Mouse (Mus musculus) liver, adult (tissue): ENCODE results near the gene Lrrc4.

Experiments
- GATA4 ChIP-seq: IDR thresholded peaks from 2 replicates; pipeline ENCODE4 v1.6.1; 2014; ENCODE audit warnings: mild to moderate bottlenecking, low read length; ENCODE audit not compliant: insufficient replicate concordance

Lrrc4 gene

DNA sequence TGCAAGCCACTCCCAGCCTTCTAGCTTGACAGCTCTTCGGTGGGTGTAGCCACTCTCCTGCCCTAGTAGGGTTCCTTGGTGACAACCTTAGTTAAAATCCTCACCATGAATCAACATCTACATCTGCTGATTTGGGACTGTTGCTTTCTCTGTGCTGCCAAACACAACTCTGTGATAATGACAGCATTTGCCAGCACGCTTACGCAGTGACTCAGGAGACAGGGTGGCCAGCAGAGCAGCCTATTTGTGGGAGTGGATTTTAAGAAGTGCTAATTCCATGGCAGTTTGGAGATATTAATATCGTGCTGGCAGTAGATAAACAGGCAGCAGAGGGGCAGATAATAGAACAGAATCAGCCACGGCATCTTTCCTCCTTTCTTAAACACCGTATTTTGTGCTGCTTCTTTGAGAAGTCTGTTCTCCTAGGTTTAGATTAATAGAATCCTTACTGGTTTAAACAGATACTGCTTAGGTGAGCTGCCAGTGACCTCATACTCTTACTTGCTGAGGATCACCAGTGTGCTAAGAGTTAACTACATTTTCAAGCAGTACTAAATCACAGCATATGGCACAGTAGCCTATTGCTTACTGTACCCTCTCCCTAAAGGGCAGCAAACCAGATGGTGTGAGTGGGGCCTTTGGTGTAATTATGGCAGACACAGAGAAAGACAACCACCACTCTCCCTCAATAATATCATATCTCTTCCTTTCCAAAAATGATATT lies 126.0 kb downstream of the Lrrc4 start:
- no peak for TF ChIP-seq GATA4

DNA sequence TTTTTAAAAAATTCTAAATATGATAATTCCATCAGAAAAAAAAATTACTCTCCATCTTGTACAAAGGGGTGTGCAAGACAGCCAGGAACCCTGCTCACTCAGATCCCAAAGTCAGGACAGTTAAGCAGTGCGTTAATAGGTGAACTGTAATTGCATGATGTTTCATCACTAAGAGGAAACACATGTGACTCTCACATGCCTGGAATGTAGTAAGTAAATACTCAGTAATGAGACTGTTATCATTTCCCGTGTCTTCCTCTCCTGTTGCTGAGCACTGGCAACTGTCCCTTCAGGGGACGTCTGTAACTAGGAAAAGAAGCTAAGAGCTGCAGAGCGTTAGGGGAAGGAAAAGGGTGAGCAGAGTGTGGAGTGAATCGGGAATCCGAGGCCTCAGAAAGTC lies 126.9 kb downstream of the Lrrc4 start:
- no peak for TF ChIP-seq GATA4

DNA sequence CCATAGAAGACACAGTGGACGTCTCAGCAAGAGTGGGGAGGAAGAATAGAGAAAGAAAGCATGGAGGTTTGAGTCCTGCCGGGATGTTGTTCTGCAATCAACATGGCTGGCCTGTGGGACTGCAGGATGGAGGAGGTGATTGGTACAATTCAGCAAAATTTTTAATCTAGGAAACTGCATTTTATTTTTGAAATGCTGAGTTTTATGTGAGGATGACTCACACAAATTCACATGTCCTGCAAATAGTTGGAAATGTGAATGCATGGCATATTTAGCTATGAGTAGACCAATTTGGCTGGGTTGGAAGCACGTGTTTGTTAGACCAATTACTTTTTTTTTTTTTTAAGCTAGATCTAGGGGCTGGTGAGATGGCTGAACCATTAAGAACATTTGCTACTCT lies 134.3 kb downstream of the Lrrc4 start:
- TF ChIP-seq GATA4, result no peak

DNA sequence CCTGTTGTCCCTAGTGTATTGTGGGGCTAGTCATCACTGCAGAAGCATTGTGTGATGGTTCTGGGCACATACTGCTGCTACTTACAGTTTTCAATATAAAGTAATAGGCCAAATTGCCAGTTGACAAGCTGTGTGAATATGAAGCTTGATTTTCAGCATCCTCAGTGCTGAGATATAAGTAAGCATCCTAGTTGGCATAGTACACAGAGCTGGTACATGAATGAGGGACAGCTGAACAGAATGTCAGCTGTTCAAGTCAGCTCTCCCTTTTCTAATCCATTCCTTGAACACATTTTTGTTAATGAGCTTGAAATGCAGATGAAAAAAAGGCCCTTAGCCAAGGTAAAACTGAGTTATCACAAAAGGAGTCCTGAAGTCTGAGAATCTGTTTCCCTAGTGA lies 138.9 kb downstream of the Lrrc4 start:
- no peak for TF ChIP-seq GATA4

DNA sequence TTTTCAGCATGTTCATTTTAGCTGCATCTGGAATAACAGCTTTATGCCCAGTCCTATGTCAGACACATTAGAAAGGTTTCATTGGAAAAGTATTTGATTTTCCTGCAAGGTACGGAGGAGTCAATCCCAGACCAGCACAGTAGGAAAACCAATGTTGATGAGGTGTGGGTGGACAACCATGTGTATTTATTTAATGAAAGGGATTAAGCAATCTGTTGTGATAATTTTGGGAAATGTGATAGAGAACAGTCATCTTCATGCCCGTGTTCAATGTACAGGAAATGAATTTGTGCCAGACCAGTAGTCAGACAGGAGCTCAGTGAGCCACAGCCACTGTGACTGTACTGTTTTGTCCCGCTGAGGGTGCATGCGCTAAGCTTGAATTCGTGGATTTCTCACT lies 143.8 kb downstream of the Lrrc4 start:
- no peak for TF ChIP-seq GATA4

DNA sequence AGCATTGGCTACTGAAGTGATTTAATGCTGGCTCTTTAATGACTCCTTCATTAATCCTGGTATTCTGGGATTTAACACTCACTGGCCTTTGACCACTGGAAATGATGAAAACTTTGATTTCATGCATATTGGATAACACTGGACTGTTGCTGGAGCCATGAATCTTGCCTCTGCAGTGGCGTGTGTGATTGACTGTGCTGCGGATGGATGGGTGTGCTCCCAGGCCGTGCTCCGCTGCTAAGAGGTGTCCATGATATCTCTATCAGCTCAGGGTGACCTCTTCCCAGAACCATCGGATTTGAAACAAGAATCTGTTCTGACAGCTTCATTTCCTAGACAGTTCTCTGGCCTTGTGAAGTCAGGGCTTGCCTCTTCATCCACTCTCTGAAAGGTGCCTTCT lies 145.8 kb downstream of the Lrrc4 start:
- no peak for TF ChIP-seq GATA4

DNA sequence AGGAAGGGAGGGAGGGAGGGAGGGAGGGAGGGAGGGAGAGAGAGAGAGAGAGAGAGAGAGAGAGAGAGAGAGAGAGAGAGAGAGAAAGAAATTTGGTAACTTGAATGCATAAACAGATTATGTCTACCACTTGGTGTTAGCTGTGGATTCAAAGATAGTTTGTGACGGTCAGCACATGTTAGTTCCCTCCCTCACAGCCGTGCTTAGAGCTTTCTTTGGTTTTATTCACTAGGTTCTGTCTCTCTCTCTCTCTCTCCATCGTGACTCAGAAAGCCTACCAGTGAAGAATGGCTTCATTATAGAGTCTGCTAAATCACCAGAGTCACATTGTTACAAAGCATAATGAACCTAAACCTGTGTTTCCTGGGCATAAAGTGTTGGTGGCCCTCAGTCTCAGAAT lies 146.5 kb downstream of the Lrrc4 start:
- no peak for TF ChIP-seq GATA4

DNA sequence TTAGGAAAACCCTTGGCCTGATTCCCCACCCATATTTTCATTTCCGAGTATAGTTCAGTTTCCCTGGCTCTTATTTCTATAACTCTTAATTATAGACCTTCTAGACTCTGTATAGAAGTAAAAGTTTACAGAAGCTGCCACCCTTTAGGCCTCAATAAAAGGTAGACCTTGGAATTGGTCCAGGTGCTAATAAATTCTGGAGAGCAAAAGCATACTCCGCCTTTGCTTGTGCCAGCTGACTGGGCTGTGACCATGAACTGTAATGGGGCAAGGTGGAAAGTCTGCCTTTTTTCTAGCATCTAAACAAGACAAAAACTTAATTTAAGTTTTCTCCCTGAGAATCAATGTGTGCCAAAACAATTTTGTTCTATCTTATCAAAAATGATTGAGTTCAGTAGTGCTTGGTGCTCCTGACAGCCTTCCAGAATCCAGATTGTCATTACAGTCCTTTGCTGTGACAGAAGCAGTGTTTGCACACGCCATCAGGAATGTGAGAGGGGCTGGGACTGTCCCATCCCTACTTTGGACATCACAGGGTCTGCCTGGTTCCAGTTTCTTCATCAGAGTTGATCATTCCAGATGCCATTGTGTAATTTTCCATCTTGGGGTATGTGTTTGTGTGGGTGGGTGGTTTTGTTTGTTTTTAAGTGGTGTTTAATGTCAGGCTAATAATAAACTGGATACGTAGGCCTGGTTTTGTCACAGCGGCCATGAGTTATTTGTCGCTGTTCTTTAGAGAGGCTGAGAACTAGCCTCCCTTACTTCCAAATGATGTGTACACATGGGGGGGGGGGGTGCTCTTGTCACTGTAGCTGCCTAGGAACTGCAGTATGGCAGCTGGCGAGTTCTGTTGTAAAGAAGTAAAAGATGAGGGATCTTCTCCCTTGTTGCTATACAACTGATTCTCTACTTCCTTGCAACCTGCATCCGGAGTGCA lies 149.8 kb downstream of the Lrrc4 start:
- TF ChIP-seq GATA4, result no peak

DNA sequence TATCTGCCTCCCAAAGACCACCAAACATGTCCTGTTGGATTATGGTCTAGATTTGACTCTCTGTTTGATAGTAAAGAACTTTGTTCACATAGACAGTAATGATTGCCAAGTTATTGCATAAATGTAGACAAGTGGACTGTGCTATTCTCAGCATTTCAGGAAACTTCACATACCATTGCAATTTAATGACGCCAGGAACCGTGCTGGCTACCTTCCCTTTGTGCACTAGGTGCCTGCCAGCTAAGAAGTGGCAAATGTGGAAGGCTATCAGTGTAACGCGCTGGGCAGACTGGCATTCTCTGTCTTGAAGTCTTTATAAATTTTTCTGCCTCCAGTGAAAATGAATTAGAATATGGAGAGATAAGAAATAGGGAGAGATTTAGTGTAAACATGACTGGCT lies 151.0 kb downstream of the Lrrc4 start:
- no peak for TF ChIP-seq GATA4

DNA sequence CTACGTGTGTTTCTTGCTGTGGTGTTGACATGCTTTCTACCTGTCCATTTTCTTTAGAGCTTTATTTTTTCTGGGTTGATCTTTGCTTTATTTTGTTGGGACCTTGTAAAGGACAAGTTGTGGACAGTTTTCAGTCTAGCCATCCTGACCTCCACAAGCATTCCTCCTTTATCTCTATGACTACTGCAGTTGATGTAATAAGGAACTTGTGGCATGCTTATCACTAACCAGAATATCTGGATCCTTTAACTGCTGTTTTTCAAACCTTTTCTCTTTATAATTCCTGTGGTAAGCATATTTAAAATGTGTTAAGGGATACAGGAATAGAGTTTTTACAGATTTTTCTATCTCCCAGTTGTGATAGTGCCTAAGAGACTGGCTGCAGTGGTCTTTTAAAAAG lies 152.7 kb downstream of the Lrrc4 start:
- TF ChIP-seq GATA4, result no peak

DNA sequence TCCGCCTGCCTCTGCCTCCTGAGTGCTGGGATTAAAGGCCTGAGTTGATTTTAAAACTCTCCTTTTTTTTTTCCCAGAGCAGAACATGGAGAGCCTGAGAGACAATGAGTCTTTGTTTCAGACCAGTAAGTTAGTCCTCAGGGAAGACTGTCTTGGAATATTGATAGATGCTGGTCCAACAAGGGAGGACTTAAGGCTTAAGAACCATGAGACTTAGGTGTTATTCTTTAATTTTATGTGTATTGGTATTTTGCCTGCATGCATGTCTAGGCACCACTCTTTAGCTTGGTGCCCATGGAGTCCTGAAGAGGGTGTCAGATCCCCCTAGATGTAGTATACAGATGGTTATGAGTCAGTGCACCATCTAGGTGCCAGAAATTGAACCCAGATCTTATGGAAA lies 156.9 kb downstream of the Lrrc4 start:
- no peak for TF ChIP-seq GATA4

DNA sequence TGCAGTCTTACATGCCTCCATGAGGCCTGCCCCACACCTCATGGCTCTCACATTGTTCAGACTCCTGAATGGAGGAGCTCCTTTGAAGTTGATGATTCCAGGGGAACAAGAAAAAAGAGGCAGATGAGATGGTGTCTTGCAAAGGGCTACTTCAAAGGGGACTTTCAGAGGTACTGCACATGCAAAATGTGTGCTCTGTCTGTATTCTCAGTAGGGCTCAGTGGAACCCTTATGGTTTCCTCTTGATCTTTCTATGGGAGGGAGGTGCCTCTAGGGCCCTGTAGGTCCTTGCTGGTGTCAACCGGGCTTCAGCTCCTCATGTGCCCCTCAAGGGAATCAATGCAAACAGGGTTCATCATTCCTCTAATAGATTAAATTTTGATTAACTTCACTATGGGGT lies 159.2 kb downstream of the Lrrc4 start:
- no peak for TF ChIP-seq GATA4

DNA sequence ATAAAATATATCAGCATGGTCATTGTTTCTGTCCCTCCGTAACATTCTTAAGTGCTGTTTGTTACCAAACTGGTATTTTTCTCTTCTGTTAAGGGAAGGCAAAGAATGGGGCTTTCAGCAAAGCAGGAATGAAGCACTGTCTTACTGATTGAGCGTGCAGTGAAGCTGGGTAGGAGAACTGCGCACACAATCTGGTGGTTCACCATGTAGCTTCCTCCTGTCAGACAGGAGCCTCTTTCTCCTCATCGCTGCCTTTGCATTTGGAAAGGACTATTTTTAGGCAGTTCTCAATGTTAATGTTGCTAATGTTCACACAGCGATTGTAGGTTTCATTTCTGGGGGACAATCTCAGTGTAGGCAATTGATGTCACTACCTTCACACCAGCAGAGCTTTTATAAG lies 162.3 kb downstream of the Lrrc4 start:
- TF ChIP-seq GATA4, result no peak

DNA sequence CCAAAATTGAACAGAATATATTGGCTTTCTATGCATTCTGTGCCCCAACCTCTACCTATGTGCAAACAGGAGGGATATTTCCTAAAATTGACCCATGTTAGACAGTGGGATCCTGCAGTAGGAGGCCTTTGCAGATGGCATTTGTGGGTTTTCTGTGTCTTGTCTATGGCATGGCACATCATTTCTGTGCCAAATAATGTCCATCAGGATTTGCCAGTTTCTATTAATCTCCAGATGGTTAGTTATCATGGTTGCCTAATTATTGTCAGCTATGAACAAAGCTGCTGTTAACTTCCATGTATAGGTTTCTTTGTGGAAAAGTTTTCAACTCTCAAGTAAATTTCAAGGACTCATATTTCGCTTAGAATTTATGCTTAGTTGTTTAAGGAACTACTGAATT lies 164.0 kb downstream of the Lrrc4 start:
- TF ChIP-seq GATA4, result no peak

DNA sequence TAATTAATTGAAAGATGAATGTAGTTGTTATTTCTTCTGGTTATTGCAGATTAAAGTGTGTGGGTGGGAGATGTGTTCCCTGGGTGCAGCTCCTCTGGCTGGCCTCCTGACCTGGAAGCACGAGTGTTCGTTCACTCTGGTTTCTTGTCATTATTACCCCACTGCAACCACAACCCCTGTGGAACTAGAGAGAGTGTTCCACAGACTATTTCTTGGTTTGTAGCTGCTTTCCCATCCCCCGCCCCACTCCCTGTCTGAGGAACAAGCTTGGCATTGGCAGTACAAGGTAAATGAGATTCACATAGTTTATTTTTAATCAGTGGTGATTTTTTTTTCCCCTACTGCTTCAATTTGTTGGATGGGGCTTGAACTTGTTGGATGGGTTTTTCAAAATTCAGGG lies 166.8 kb downstream of the Lrrc4 start:
- no peak for TF ChIP-seq GATA4

DNA sequence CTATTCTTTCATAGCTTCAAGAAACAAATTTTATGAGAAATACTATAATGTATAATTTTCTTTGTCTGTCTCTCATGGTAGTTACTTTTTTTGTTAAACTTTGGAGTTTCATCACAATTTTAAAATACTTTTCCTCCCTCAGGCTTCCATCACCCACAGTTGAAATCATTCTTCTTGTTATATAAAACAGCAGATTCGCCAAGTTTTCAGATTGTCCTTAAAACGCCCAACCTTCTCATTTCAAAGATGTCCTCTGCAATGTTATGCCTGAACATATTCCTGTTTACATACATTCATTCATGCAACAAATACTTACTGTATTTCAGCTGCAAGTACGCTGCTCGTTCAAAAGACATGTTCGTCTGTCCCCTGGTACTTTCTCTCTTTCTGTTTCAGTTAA lies 167.9 kb downstream of the Lrrc4 start:
- TF ChIP-seq GATA4, result no peak

DNA sequence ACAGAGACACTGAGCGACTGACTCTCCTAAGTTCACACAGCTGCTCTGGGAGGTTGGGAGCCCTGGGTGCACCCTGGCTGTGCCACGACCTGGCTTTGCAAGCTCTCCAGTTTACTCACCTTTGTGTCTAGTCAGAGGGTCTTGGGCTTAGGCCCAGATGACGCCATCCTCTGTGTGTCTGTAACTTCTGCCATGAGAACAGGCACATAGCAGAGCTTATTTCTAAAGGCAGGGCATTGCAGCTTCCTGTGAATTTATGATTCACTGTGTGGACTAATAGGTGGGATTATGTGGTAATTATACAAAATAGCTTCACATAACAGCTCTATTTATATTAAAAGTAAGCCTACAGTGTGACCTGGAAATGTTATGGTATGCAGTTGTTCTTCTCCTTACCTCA lies 168.5 kb downstream of the Lrrc4 start:
- no peak for TF ChIP-seq GATA4

DNA sequence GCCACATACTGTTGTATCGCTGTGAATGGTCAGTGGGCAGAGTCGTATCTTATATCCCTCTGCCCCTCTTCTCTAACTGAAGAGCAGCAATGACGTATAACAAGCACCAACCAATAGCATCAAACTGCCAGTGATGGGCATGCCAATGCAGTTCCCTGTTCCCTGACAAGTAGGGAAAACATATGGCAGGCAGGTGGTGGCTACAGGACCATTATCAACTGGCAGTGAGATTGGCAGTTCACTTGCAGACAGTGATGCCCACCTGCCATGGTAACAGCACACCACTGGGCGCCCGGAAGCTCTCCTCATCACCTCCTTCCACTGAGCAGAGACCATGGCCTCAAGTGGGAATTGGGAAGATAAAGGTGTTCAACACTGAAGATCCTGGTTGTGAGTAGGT lies 175.0 kb downstream of the Lrrc4 start:
- no peak for TF ChIP-seq GATA4
